Mouse (Mus musculus) adrenal gland (tissue): Measurements from ENCODE around the gene Rftn2.

Source experiments
- intact Hi-C: fragments of 180-260 bp; cut with DNase I; formaldehyde crosslinking; loops from one replicate; pipeline ENCODE4 v1.15.1; 2025

Rftn2 gene

DNA sequence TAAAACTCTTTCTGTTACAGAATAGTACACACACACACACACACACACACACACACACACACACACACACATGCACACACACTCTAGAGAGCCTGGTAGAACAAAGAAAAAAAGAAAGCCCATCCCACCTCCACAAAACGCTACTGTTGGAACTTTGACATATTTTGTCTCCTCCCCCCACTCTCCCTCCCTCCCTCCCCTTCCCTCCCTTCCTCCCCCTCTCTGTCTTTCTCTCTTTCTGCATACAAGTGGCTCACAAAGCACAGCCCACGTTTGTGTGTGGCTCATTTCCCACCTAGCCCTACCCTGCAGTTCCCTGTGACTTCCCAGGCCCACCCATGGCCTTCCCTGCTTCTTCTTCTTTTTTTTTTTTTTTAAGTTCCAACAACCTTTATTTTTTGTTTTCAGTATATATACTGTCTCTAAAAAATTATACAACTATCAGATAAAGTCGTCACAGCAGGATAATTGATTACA lies 52.0 kb downstream of the Rftn2 start:
- intact Hi-C loops = no loop called here

DNA sequence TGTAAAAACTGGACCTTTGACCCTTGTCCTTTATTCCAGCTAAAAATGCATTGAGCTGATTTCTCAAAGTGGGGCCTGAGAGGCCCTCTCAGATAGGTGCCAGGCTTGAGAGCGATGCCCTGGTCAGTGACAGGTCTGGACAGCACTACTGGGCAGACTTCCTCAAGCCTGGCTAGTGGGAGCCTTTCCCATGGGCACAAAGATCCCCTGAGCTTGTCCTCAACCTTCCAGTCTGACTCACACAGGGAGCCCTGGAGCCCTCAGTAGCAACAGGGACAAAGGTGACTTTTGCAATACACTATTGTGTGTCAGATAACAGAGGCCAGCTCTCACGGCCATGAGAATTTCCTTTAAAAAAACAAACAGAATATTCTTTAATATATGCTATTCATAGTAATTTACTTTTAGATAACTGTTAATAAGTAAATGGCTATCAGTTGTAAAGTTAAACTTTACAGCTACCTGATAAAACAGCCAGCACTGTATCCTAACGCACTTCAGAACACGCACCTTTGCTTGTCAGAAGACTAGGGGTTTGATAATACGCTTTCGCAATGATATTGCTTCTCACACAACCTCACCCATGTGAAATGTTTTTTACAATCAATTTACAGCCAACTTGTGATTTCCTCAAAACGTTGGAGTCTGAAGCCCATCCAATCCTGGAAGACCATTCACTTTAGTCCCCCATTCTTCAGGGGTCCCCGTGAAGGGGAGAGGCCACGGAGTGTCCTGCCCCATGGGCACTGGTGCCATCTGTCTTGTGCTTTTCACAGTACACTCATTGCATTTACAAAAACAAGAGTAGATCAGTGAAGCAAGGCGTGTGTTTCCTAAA lies 52.6 kb downstream of the Rftn2 start:
- intact Hi-C loops = no loop called here

DNA sequence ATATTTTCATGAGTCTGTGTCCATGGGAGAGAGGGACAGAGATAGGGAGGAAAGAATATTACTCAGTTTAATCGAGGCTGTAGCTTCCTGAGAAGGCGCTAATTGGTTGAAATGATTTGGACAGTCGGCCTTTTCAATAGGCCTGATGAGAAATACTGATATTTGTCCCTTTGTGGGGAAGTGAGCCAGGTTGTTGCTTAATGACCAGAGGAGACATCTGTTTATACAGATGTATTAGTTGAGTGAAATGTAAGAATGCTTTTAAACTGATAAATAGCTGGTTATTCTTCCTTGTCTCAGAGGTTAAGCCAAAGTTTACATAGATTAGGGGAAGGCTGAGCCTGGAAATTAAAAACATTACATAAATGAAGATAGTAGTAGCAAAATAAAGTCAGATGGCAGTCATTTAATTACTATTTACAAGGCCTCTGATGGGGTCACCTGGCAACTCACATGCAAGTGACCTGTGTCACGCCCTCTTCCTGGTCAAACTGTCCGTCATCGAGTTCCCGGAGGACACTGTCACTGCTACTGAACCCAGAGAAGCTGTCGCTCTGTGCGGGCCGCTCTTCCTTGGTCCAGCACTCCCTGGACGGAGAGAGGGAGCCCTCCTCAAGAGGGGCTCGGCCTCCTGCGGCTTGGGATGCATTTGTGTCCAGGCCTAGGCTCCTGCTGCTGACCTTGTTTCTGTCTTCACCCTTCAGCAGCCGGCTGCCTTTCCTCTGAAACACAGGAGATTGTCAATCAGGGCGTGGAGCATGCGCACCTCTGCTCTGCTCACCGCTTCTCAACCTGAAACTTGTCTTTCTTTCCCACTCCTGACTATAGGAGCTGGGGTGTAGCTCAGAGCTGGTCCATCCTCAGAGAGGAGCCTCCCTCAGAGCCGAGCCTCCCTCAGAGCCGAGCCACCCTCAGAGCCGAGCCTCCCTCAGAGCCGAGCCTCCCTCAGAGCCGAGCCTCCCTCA lies 54.9 kb downstream of the Rftn2 start:
- intact Hi-C loops = no loop called here

DNA sequence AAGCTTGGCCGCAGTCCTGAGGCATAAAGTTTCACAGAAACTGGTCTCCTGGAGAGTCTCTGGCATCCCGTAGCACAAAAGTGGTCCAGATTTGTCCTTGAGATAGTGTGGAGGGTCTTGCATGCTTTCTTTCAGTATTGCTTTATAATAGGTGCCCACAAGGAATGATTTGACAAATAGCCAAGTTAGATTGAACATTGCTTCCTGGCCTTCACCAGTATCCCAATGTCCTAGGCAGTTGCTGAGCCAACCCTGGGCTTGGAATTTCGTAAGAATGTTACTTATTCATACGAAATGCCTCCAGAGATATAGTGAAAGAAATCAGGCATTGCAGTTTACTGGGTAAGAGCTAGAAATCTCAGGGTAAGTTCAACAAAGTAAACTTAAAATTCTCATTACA lies 58.0 kb downstream of the Rftn2 start:
- intact Hi-C loops = no loop called here

DNA sequence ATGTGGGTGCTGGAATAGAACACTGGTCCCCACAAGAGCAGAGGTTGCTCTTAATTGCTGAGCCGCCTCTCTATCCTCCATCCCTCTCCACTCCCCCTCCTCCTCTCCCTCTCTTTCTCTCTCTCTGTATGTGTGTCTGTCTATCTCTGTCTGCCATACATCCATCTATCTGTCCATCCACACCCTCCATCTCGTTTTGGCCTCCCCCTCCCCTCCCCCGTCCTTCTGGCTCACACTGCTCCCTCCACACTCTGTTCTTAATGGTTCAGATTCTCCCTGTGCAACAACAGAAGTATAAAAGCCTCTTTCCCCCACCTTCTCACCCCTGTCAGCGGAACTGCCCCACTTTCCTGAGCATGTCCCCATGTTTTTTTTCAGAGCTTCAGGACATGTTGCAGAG lies 59.0 kb downstream of the Rftn2 start:
- intact Hi-C loops = no loop called here

DNA sequence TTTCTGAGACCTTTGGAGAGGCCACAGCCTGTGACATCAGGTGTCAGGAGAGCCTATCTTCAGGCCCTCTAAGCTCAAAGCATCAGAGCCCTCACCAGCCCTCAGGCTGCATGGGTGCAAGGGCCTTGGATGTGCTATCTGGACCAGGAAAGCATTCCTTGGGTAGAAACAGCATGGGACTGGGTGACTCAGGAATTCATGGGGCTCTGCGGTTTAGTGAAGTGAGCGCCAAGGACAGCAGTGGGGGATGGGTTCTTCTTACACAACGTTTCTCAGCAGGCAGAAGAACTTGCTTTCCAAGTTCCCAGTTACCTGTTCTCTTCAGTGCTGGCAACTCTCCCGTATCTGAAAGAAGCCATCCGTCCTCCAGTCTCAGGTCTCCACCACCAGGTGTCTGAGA lies 62.6 kb downstream of the Rftn2 start:
- intact Hi-C loops = loop anchor here (5.0 kb wide), 1 partner anchor 77 kb away; the partner anchor contains the start of genes Hspd1 and Hspe1

DNA sequence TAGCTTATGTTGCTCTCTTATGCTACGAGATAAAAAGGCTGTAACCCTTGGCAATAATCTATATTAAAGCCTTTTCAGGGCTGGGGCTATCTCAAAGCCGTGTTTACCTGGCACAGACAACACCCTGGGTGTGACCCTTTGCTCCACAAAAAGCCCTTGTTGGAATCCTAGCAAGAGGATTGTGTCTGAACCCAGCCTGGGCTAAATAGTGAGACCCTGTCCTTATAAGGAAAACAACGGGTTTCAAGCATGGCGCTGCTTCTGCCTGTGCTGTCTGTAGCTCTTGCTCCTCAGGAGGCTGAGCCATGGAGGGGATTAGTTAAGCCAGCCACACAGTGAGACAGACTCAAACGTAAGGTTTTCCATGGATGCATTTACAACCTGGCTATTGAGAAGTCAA lies 63.8 kb downstream of the Rftn2 start:
- intact Hi-C loops = loop anchor here (5.0 kb wide), 1 partner anchor 75 kb away; the partner anchor contains the start of genes Hspd1 and Hspe1

DNA sequence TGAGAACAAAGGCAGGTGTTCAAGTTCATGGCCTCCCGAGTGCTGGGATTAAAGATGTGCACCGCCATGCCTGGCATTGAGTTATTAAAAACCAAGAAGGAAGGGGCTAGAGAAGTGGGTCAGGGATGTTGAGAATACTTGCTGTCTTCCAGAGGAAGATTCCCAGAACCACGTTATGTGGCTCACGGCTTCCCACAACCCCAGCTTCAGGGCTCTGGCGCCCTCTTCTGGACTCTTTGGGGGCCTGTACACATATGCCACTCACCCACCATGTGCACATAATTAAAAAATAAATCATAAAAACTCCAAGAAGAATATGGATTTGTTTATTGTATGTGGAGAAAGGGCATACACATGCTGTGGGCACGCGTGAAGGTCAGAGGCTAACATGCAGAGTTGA lies 64.7 kb downstream of the Rftn2 start:
- intact Hi-C loops = loop anchor here (5.0 kb wide), 1 partner anchor 75 kb away; the partner anchor contains the start of genes Hspd1 and Hspe1

DNA sequence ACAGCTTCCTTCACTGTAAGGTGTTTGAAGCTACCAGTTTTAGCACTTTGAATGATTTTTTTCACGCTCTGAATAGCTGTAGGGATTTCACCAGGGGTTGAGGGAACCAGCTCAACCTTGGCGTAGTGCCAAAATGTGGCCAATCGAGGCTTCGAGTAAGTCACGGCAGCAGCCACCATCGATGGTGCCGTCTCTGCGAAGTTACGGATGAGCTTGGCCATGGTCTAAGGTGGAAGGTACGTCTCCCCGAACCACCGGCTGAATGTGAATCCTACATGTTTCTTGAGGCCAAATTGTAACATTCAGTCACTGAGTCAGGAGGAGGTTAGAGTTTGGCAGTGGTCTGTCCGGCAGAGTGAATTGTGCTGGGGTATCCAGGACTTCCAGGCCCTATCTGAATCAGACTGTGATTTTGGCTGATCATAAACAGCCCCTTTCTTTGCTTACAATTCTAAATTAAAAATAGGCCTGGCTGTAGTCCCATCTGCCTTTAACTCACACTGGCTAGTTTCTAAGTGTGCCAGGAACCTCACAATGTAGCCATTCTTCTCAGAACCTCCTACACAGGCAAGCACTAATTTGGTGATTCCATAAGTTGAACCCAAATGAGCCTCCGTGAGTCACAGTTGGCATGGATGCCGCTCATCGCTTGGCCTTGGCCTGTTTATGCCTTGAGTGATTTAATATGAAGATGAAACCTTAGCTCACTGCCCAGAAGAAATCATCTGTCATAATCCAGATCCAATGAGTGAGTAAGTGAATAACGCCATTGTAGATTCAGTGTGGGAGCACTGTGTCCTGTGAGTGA lies 65.5 kb downstream of the Rftn2 start:
- intact Hi-C loops = loop anchor here (5.0 kb wide), 1 partner anchor 74 kb away; the partner anchor contains the start of genes Hspd1 and Hspe1

DNA sequence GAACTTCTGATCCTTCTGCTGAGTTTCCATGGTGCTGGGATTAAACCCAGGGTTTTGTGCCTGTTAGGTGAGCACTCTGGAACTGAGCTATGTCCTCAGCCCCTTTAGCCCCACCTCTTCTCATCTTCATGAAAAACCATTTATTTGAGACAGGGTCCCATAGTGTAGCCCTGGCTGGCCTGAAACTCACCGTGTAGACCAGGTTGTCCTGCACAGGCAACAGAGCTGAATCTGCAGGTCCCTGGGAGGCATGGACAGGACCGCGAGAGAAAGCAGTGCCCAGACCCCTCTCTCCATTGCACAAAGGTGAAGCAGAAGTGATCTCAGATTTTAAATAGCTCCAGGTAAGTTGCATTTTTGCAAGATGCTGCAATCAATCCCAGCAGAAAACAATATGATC lies 66.4 kb downstream of the Rftn2 start:
- intact Hi-C loops = loop anchor here (5.0 kb wide), 1 partner anchor 73 kb away; the partner anchor contains the start of genes Hspd1 and Hspe1

DNA sequence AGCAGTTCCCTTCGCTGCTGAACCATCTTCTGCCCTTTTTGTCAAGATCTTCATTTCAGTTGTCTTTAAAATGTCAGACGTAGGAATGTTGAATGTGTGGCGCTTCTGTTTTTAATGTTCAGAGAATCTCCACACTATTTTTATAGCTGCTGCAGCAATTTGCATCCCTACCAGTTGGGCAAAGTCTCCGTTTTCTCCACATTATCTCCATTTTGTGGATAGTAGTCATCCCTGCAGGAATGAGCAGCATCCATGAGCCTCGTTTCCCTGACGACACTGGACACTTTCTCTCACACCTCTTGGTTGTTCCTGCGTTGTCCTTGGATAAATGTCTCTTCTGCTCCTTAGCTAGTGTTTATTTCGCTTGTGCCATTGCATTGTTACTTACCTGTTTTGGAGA lies 67.8 kb downstream of the Rftn2 start:
- intact Hi-C loops = loop anchor here (10.0 kb wide), 1 partner anchor 154 kb away; no protein-coding TSS in a partner anchor

DNA sequence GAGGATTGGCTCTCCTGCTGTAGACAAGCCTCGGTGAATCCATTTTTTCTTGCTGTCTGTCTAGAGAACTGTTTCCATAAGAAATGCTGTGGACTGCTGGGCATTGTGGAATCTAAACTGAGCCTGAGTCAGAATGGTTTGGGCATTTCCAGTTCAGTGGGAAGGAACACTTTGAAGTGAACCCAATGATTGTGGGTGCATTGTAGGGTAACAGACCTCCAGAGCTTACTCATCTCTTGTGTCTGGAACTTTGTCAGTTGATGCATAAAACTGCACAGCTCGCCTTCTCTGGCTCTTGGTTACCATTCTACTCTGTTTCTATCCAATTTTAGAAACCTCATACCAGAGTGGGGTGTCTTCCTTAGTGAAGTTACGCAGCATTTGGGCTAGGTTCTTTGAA lies 68.4 kb downstream of the Rftn2 start:
- intact Hi-C loops = loop anchor here (10.0 kb wide), 1 partner anchor 153 kb away; no protein-coding TSS in a partner anchor

DNA sequence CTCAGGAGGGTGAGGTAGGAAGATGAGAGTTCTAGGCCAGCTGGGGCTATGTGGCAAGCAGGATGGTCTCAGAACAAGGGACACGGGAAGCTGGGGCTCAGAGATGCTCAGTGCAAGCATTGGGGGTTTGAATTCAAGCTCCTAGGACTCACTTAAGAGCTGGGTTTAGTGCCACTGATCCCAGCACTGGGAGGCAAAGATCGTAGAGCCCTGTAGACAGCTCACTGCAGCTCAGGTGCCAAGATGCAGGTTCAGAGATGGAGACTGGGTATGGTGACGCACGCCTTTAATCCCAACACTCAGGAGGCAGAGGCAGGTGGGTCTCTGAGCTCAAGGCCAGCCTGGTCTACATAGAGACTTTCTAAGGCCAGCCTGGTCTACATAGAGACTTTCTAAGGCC lies 69.3 kb downstream of the Rftn2 start:
- intact Hi-C loops = loop anchor here (10.0 kb wide), 1 partner anchor 153 kb away; no protein-coding TSS in a partner anchor

DNA sequence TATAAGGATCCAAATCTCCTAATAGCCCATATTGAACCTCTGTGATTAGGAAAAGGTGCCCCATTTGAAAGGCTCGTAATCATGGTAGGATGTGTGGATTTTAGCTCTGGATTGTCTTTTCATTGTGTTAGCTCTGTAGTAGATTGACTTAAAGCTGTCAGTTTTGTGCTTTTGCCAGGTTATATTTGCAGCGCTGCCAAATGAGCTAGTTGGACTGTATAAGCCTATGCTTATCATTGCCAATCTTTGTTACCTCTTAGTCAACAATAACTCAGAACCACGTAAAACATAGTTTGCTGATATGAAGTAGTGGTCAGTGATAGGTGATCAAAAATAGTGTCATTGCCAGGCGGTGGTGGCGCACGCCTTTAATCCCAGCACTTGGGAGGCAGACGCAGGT lies 81.0 kb downstream of the Rftn2 start:
- intact Hi-C loops = no loop called here

DNA sequence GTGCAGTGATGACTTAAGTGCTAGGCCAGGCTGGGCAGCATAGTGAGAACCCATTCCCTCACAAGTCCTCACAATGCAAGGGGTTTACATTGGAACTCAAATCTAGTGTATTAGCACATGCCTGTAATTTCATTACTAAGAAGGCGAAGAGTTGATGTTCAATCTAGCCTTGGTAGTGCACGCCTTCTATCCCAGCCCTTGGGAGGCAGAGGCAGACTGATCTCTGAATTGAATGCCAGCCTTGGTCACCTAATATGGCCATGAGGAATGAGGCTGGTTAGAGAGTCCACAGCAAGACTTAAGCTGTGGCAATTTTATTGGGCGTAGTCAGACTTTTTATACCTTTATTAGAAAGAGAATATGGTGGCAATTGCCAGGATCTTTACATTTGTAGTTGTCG lies 82.2 kb downstream of the Rftn2 start:
- intact Hi-C loops = no loop called here

DNA sequence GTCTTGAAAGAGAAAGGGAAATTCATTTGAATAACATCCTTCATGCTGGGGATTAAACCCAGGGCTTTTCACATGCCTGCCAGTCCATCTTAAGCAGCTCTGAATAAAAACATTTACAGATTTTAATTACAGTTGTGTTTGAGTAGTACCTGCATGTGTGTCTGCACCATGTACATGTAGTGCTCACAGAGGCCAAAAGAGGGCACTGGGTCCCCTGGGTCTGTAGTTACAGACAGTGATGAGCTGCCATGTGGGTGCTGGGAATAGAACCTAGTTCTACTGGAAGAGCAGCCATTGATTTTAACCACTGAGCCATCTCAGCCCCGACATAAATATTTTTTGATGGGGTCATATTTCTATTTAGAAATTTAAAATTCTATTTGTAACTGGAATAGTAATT lies 90.7 kb downstream of the Rftn2 start:
- intact Hi-C loops = no loop called here

DNA sequence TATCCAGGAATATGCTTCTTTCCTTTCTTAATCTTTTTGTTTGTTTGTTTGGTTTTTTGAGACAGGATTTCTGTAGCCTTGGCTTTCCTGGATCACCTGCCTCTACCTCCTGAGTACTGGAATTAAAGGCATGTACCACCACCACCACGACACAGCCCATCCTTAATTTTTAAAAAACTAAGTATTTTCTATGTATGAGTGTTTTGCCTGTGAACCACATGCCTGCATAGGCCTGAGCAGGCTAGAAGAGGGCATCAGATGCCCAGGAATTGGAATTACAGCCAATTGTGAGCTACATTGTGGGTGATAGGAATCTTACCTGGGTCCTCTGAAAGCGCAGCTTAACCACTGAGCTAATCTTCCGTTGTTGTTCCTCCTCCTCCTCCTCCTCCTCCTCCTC lies 92.3 kb downstream of the Rftn2 start:
- intact Hi-C loops = no loop called here

DNA sequence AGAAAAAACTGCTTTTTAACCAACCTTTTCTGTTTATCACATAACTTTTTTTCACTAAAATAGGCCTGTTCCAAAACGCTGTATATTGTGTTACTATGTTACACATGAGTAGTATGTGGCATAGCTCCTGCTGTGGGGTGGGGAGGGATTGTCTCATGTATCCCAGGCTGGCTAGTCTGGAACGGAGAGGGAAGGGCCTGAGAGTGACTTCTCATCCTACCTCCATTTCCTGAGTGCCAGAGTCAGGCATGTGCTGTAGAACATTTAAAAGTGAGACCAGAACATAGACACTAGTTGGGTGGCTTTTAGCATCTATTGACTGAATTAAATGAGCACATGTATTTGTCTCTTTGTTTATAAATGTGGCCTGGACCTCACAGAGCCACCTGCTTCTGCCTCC lies 93.4 kb downstream of the Rftn2 start:
- intact Hi-C loops = loop anchor here (2.0 kb wide), 1 partner anchor 46 kb away; no protein-coding TSS in a partner anchor

DNA sequence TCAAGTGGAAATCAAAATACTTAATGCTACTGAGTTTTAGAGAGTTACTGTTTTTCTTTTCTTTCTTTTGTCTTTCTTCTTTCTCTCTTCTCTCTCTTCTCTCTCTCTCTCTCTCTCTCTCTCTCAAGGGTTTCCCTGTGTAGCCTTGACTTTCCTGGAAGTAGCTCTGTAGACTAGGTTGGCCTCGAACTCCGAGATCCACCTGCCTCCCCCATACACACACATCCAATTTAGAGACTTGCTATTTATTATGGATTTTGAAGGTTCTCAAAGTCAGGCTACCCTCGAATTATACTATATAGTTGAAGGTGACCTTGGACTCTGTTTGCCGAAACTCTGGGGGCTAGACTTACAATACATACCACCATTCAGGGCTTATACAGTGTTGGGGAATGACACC lies 94.3 kb downstream of the Rftn2 start:
- intact Hi-C loops = loop anchor here (2.0 kb wide), 1 partner anchor 46 kb away; no protein-coding TSS in a partner anchor

DNA sequence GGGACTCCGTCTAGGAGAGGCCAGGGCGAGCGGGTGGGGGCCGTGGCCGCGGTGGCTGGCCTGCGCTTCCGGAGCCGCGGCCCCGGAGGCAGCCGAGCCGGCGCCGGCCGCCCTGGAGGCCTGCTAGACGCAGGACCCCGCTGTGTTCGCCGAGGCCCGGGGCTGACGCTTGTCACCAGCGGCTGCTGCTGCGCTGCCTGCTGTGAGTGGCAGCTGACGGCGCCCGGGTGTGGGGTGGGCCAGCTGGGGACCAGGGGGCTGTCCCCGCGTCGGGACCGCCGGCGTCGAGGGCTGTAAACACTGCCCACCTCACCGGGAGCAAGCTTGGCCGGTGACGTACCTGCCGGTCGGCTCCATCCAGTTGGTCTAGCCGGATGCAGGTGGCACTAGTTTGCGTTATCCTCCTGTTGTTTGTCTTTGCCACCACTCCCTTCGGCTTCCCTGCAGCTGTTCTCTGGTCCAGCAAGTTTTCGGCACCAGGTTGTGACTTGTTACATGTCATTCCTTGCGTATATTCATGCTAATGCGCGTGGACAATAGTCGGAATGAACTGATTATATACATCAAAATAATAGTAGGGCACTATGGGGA lies 95.1 kb downstream of the Rftn2 start:
- intact Hi-C loops = loop anchor here (2.0 kb wide), 1 partner anchor 45 kb away; no protein-coding TSS in a partner anchor
